Mouse (Mus musculus): ENCODE measurements at regions not wholly inside any gene's neighbourhood (a gene's known extent, or its start where the extent isn't known, plus 50 kb on each side); places are given as distances from the start of the nearest gene placed in this dataset.

- TF ChIP-seq CTCF (IDR thresholded peaks at IDR 0.05; ENCODE audit: low read depth, low read length): no peak
- TF ChIP-seq POLR2AphosphoS5 (IDR thresholded peaks at IDR 0.05; ENCODE audit: insufficient replicate concordance, low read depth, low read length): no peak
Measured at GRCm38 (mm10) chr6:14122311-14122710, 251.0 kb upstream of the 2610001J05Rik start.
